Mouse (Mus musculus) heart, embryonic 14.5 days (tissue): ENCODE data around the gene Rpl39. TPM values are rescaled to one million over a fixed set of nuclear protein-coding genes. Genes with fewer than 3 reads are reported as not detected.
"Not testable (repeated sequence)": the region's sequence is repeated elsewhere in the genome, so short reads cannot be mapped to it uniquely, and the experiment has no call there.

Source experiments
- ATAC-seq: fragments of 200-750 bp; cut with Nextera tagmentation; 2 replicates; pipeline ENCODE4 v1.8.0; 2017; ENCODE audit warnings: low read depth, moderate TSS enrichment; ENCODE audit not compliant: insufficient number of reproducible peaks, insufficient read depth, low FRiP score
- H3K27ac ChIP-seq, 2 experiments: fragments of 200-500 bp in 1 of 2; fragments of 300-500 bp in 1 of 2; sonication (generic) in 1 of 2; replicated peaks in 1 of 2; 2 replicates each; pipeline ENCODE4 v1.5.1; 2012 to 2014; ENCODE audit warnings: low read depth in 2 of 2, low read length in 2 of 2, control low read depth in 1 of 2, mild to moderate bottlenecking in 1 of 2, mixed read lengths in 1 of 2; ENCODE audit not compliant: control insufficient read depth in 1 of 2, insufficient read depth in 1 of 2
- H3K27me3 ChIP-seq: fragments of 300-500 bp; sonication (generic); 2 replicates; pipeline ENCODE4 v1.6.1; 2014; ENCODE audit warnings: mild to moderate bottlenecking, low read length, control low read depth; ENCODE audit not compliant: control insufficient read depth, insufficient read depth
- H3K36me3 ChIP-seq: fragments of 300-500 bp; sonication (generic); 2 replicates; pipeline ENCODE4 v1.6.1; 2014; ENCODE audit warnings: mild to moderate bottlenecking, control low read depth, low read length, mixed read lengths; ENCODE audit not compliant: control insufficient read depth, insufficient read depth
- H3K4me1 ChIP-seq, 2 experiments: fragments of 200-500 bp in 1 of 2; fragments of 300-500 bp in 1 of 2; sonication (generic) in 1 of 2; 2 replicates each; pipeline ENCODE4 v1.6.1; 2012 to 2014; ENCODE audit warnings: low read length in 2 of 2, control low read depth in 1 of 2, mixed read lengths in 1 of 2; ENCODE audit not compliant: control insufficient read depth in 2 of 2, insufficient read depth in 2 of 2
- H3K4me2 ChIP-seq: fragments of 300-500 bp; sonication (generic); 2 replicates; pipeline ENCODE4 v1.6.1; 2014; ENCODE audit warnings: mild to moderate bottlenecking, low read length
- H3K4me3 ChIP-seq, 2 experiments: fragments of 200-500 bp in 1 of 2; fragments of 300-500 bp in 1 of 2; sonication (generic) in 1 of 2; 2 replicates each; pipeline ENCODE4 v1.5.1; 2012 to 2014; ENCODE audit warnings: low read length in 2 of 2, mild to moderate bottlenecking in 2 of 2, control low read depth in 1 of 2, low read depth in 1 of 2, moderate library complexity in 1 of 2; ENCODE audit not compliant: control insufficient read depth in 1 of 2, insufficient read depth in 1 of 2
- H3K9ac ChIP-seq: fragments of 300-500 bp; sonication (generic); 2 replicates; pipeline ENCODE4 v1.6.1; 2014; ENCODE audit warnings: mild to moderate bottlenecking, low read length
- H3K9me3 ChIP-seq: fragments of 300-500 bp; sonication (generic); 2 replicates; pipeline ENCODE4 v1.6.1; 2016; ENCODE audit warnings: low read length, control low read depth; ENCODE audit not compliant: control insufficient read depth
- WGBS: fragments of 180-500 bp; shearing (Covaris S2); extraction: QIAGEN DNeasy Blood & Tissue Kit; methylation state at CpG from one replicate; pipeline ENCODE4 v1.1.7; 2014; 5-methylcytosine and 5-hydroxymethylcytosine counted together
- polyA plus RNA-seq: library from polyadenylated mRNA; unstranded; fragments of >200 nt; fragmentation: Nextera tagmentation; extraction: Ambion mirVana; gene quantifications from 2 replicates; pipeline ENCODE4 v1.2.1, GENCODE M21; 2014

Gene Rpl39
- polyA plus RNA-seq, 1 experiment from 2014 or later, result 451 TPM

GRCm38 (mm10) chrX:37085665-37086064, 463 bp upstream of the Rpl39 start:
- Histone ChIP-seq H3K4me2 (peak overlapping the region; percentile 70), H3K36me3 (peaks cover 28% of the 10 kb centered on the region), H3K9me3 (no peaks in the 10 kb centered on the region), H3K9ac (peak overlapping the region; percentile 57), H3K27ac (peak overlapping the region; percentile 87 to 99), H3K27me3 (no peaks in the 10 kb centered on the region), H3K4me1 (peaks cover 0 to 3% of the 10 kb centered on the region in 2 experiments; a peak in 1 of 4 replicates), H3K4me3 (peak overlapping the region; percentile 58 to 84)
- WGBS, result 26% methylated on average over 9 of the region's 9 CpGs
- no peak for ATAC-seq

- Histone ChIP-seq H3K27ac (peak overlapping the region; percentile 63 to 87), H3K4me3 (peak overlapping the region; percentile 58 to 84), H3K9me3 (no peaks in the 10 kb centered on the region), H3K4me1 (peaks cover 0 to 3% of the 10 kb centered on the region in 2 experiments; a peak in 1 of 4 replicates), H3K9ac (peak overlapping the region; percentile 81), H3K4me2 (peak overlapping the region; percentile 70), H3K36me3 (peaks cover 28% of the 10 kb centered on the region), H3K27me3 (no peaks in the 10 kb centered on the region)
- WGBS, result 15% methylated on average over 19 of the region's 19 CpGs
- ATAC-seq, result no peak
These were observed 780 bp downstream of the Rpl39 start for GRCm38 (mm10) chrX:37084318-37084926.

- H3K9ac ChIP-seq, result no peak overlapping the region
- H3K4me2 ChIP-seq, result no peak overlapping the region
- H3K4me1 ChIP-seq, result peaks cover 0 to 3% of the 10 kb centered on the region in 2 experiments; a peak in 1 of 4 replicates
- WGBS, result 56% methylated on average over 6 of the region's 6 CpGs
- no peak overlapping the region for H3K27ac ChIP-seq
- no peak for ATAC-seq
- H3K4me3 ChIP-seq, result no peak overlapping the region
- no peaks in the 10 kb centered on the region for H3K27me3 ChIP-seq
- H3K9me3 ChIP-seq, result no peaks in the 10 kb centered on the region
- peaks cover 28% of the 10 kb centered on the region for H3K36me3 ChIP-seq
These were observed 4.0 kb downstream of the Rpl39 start for GRCm38 (mm10) chrX:37081194-37081593.

- not testable (repeated sequence) for H3K4me1 ChIP-seq, H3K27me3 ChIP-seq, H3K9ac ChIP-seq, H3K4me2 ChIP-seq, ATAC-seq, H3K27ac ChIP-seq, H3K4me3 ChIP-seq, H3K9me3 ChIP-seq
- H3K36me3 ChIP-seq, result peaks cover 28% of the 10 kb centered on the region
- 83% methylated on average over 3 of the region's 4 CpGs for WGBS
These were observed 4.9 kb downstream of the Rpl39 start for GRCm38 (mm10) chrX:37080345-37080744.

GRCm38 (mm10) chrX:37076651-37077050, 8.6 kb downstream of the Rpl39 start:
- Histone ChIP-seq H3K36me3 (peaks cover 8% of the 10 kb centered on the region), H3K27me3 (no peaks in the 10 kb centered on the region), H3K4me3 (no peak overlapping the region), H3K4me2 (no peak overlapping the region), H3K27ac (no peak overlapping the region), H3K9me3 (no peaks in the 10 kb centered on the region), H3K4me1 (no peaks in the 10 kb centered on the region), H3K9ac (no peak overlapping the region)
- no peak for ATAC-seq
- WGBS, result 70% methylated on average over 8 of the region's 8 CpGs

GRCm38 (mm10) chrX:37074262-37074892, 10.8 kb downstream of the Rpl39 start:
- Histone ChIP-seq H3K4me1 (no peaks in the 10 kb centered on the region), H3K9ac (no peak overlapping the region), H3K9me3 (no peaks in the 10 kb centered on the region), H3K27ac (no peak overlapping the region), H3K27me3 (no peaks in the 10 kb centered on the region), H3K36me3 (no peaks in the 10 kb centered on the region), H3K4me3 (no peak overlapping the region), H3K4me2 (no peak overlapping the region)
- ATAC-seq, result no peak
- 36% methylated on average over 9 of the region's 9 CpGs for WGBS

GRCm38 (mm10) chrX:37068766-37069165, 16.4 kb downstream of the Rpl39 start:
- H3K27ac ChIP-seq, result no peak overlapping the region
- no peaks in the 10 kb centered on the region for H3K36me3 ChIP-seq
- no peaks in the 10 kb centered on the region for H3K4me1 ChIP-seq
- H3K9me3 ChIP-seq, result no peaks in the 10 kb centered on the region
- no peak overlapping the region for H3K4me3 ChIP-seq
- H3K4me2 ChIP-seq, result no peak overlapping the region
- H3K9ac ChIP-seq, result no peak overlapping the region
- no peak for ATAC-seq
- WGBS, result 80% methylated on average over 5 of the region's 5 CpGs
- no peaks in the 10 kb centered on the region for H3K27me3 ChIP-seq
